Mouse (Mus musculus): ENCODE measurements at regions not wholly inside any gene's neighbourhood (a gene's known extent, or its start where the extent isn't known, plus 50 kb on each side); places are given as distances from the start of the nearest gene placed in this dataset.

GRCm38 (mm10) chr4:78785378-78785774, 573.6 kb upstream of the Ptprd start:
- ATAC-seq (replicated peaks; ENCODE audit: insufficient number of reproducible peaks, low FRiP score, low TSS enrichment, low read depth) (no peak), DNase-seq (ENCODE audit: low spot score) (no peak)
- H3K36me3 ChIP-seq (replicated peaks; ENCODE audit: control insufficient read depth, insufficient read depth, low read depth, low read length), result no peaks in the 10 kb centered on the region
- H3K27me3 ChIP-seq (ENCODE audit: control insufficient read depth, insufficient read depth, low read length), result no peaks in the 10 kb centered on the region
- no peaks in the 10 kb centered on the region for H3K9me3 ChIP-seq (replicated peaks; ENCODE audit: control insufficient read depth, low read length)
- H3K4me3 ChIP-seq (ENCODE audit: low read depth, low read length), result no peak overlapping the region
- WGBS, result 31% methylated on average over 1 of the region's 1 CpGs
- no peaks in the 10 kb centered on the region for H3K4me1 ChIP-seq (ENCODE audit: control insufficient read depth, insufficient read depth, low read length)
- H3K4me2 ChIP-seq (ENCODE audit: low read depth, low read length), result no peak overlapping the region
- H3K27ac ChIP-seq (replicated peaks; ENCODE audit: low read depth, low read length), result no peak overlapping the region
- no peak overlapping the region for H3K9ac ChIP-seq (replicated peaks; ENCODE audit: low read length)

GRCm38 (mm10) chr4:78784675-78785377, 573.1 kb upstream of the Ptprd start:
- no peak for ATAC-seq (replicated peaks; ENCODE audit: insufficient number of reproducible peaks, low FRiP score, low TSS enrichment, low read depth)
- peak; percentile 2 for DNase-seq (ENCODE audit: low spot score)
- no peaks in the 10 kb centered on the region for H3K36me3 ChIP-seq (replicated peaks; ENCODE audit: control insufficient read depth, insufficient read depth, low read depth, low read length)
- H3K4me2 ChIP-seq (ENCODE audit: low read depth, low read length), result no peak overlapping the region
- no peaks in the 10 kb centered on the region for H3K4me1 ChIP-seq (ENCODE audit: control insufficient read depth, insufficient read depth, low read length)
- 39% methylated on average over 1 of the region's 1 CpGs for WGBS
- H3K9ac ChIP-seq (replicated peaks; ENCODE audit: low read length), result no peak overlapping the region
- no peak overlapping the region for H3K27ac ChIP-seq (replicated peaks; ENCODE audit: low read depth, low read length)
- H3K27me3 ChIP-seq (ENCODE audit: control insufficient read depth, insufficient read depth, low read length), result no peaks in the 10 kb centered on the region
- H3K4me3 ChIP-seq (ENCODE audit: low read depth, low read length), result no peak overlapping the region
- H3K9me3 ChIP-seq (replicated peaks; ENCODE audit: control insufficient read depth, low read length), result no peaks in the 10 kb centered on the region

- 34% methylated on average over 1 of the region's 1 CpGs for WGBS
- ATAC-seq (replicated peaks; ENCODE audit: insufficient number of reproducible peaks, low FRiP score, low TSS enrichment, low read depth) (no peak), DNase-seq (ENCODE audit: low spot score) (no peak)
- H3K27ac ChIP-seq (replicated peaks; ENCODE audit: low read depth, low read length), result no peak overlapping the region
- no peak overlapping the region for H3K9ac ChIP-seq (replicated peaks; ENCODE audit: low read length)
- no peaks in the 10 kb centered on the region for H3K4me1 ChIP-seq (ENCODE audit: control insufficient read depth, insufficient read depth, low read length)
- no peak overlapping the region for H3K4me2 ChIP-seq (ENCODE audit: low read depth, low read length)
- H3K27me3 ChIP-seq (ENCODE audit: control insufficient read depth, insufficient read depth, low read length), result no peaks in the 10 kb centered on the region
- no peaks in the 10 kb centered on the region for H3K36me3 ChIP-seq (replicated peaks; ENCODE audit: control insufficient read depth, insufficient read depth, low read depth, low read length)
- H3K4me3 ChIP-seq (ENCODE audit: low read depth, low read length), result no peak overlapping the region
- no peaks in the 10 kb centered on the region for H3K9me3 ChIP-seq (replicated peaks; ENCODE audit: control insufficient read depth, low read length)
Observed at GRCm38 (mm10) chr4:78784036-78784435, 572.3 kb upstream of the Ptprd start.

GRCm38 (mm10) chr4:78782751-78783150, 571.0 kb upstream of the Ptprd start:
- ATAC-seq (replicated peaks; ENCODE audit: insufficient number of reproducible peaks, low FRiP score, low TSS enrichment, low read depth), result no peak
- H3K36me3 ChIP-seq (replicated peaks; ENCODE audit: control insufficient read depth, insufficient read depth, low read depth, low read length), result no peaks in the 10 kb centered on the region
- no peaks in the 10 kb centered on the region for H3K9me3 ChIP-seq (replicated peaks; ENCODE audit: control insufficient read depth, low read length)
- DNase-seq (ENCODE audit: low spot score), result no peak
- 67% methylated on average over 1 of the region's 1 CpGs for WGBS
- no peak overlapping the region for H3K9ac ChIP-seq (replicated peaks; ENCODE audit: low read length)
- H3K4me3 ChIP-seq (ENCODE audit: low read depth, low read length), result no peak overlapping the region
- no peak overlapping the region for H3K4me2 ChIP-seq (ENCODE audit: low read depth, low read length)
- H3K4me1 ChIP-seq (ENCODE audit: control insufficient read depth, insufficient read depth, low read length), result no peaks in the 10 kb centered on the region
- no peak overlapping the region for H3K27ac ChIP-seq (replicated peaks; ENCODE audit: low read depth, low read length)
- no peaks in the 10 kb centered on the region for H3K27me3 ChIP-seq (ENCODE audit: control insufficient read depth, insufficient read depth, low read length)

GRCm38 (mm10) chr4:78773867-78774266, 562.1 kb upstream of the Ptprd start:
- no peaks in the 10 kb centered on the region for H3K36me3 ChIP-seq (replicated peaks; ENCODE audit: control insufficient read depth, insufficient read depth, low read depth, low read length)

GRCm38 (mm10) chr4:78736026-78736425, 524.3 kb upstream of the Ptprd start:
- H3K4me1 ChIP-seq (ENCODE audit: control insufficient read depth, insufficient read depth, low read length), result no peaks in the 10 kb centered on the region
- H3K9me3 ChIP-seq (replicated peaks; ENCODE audit: control insufficient read depth, low read length), result no peaks in the 10 kb centered on the region
- no peaks in the 10 kb centered on the region for H3K36me3 ChIP-seq (replicated peaks; ENCODE audit: control insufficient read depth, insufficient read depth, low read depth, low read length)
- ATAC-seq (replicated peaks; ENCODE audit: insufficient number of reproducible peaks, low FRiP score, low TSS enrichment, low read depth) (no peak), DNase-seq (ENCODE audit: low spot score) (no peak)
- no peak overlapping the region for H3K9ac ChIP-seq (replicated peaks; ENCODE audit: low read length)
- H3K27ac ChIP-seq (replicated peaks; ENCODE audit: low read depth, low read length), result no peak overlapping the region
- WGBS, result 93% methylated on average over 1 of the region's 1 CpGs
- no peak overlapping the region for H3K4me3 ChIP-seq (ENCODE audit: low read depth, low read length)
- H3K4me2 ChIP-seq (ENCODE audit: low read depth, low read length), result no peak overlapping the region
- no peaks in the 10 kb centered on the region for H3K27me3 ChIP-seq (ENCODE audit: control insufficient read depth, insufficient read depth, low read length)

More at GRCm38 (mm10) chr4:78773867-78774266, 562.1 kb upstream of the Ptprd start:
- 89% methylated on average over 13 of the region's 13 CpGs for WGBS
- Histone ChIP-seq H3K4me3 (ENCODE audit: low read depth, low read length) (no peak overlapping the region), H3K4me2 (ENCODE audit: low read depth, low read length) (no peak overlapping the region), H3K27me3 (ENCODE audit: control insufficient read depth, insufficient read depth, low read length) (no peaks in the 10 kb centered on the region), H3K4me1 (ENCODE audit: control insufficient read depth, insufficient read depth, low read length) (no peaks in the 10 kb centered on the region), H3K9me3 (replicated peaks; ENCODE audit: control insufficient read depth, low read length) (no peaks in the 10 kb centered on the region), H3K27ac (replicated peaks; ENCODE audit: low read depth, low read length) (no peak overlapping the region), H3K9ac (replicated peaks; ENCODE audit: low read length) (no peak overlapping the region)
- DNase-seq (ENCODE audit: low spot score), result no peak
- no peak for ATAC-seq (replicated peaks; ENCODE audit: insufficient number of reproducible peaks, low FRiP score, low TSS enrichment, low read depth)
